Mouse (Mus musculus): ENCODE results near the gene Rab11a.
A peak's percentile ranks its signal among the peaks of the same experiment; 100 is the strongest.

The Rab11a gene

GRCm38 (mm10) chr9:64693094-64693493, 44.5 kb downstream of the Rab11a start:
- DNase-seq (ENCODE audit: low spot score) = no peak

GRCm38 (mm10) chr9:64691176-64691575, 46.4 kb downstream of the Rab11a start:
- peak; percentile 76 for DNase-seq (ENCODE audit: low spot score)

- no peak for DNase-seq (ENCODE audit: low spot score)
These were observed 46.8 kb downstream of the Rab11a start for GRCm38 (mm10) chr9:64690771-64691170.

- no peak for DNase-seq (ENCODE audit: low spot score)
These were observed 49.6 kb downstream of the Rab11a start for GRCm38 (mm10) chr9:64688015-64688394.

GRCm38 (mm10) chr9:64687122-64688014, 50.2 kb downstream of the Rab11a start:
- DNase-seq (ENCODE audit: low spot score) = peak; percentile 4

- peak; percentile 25 for DNase-seq (ENCODE audit: low spot score)
These were observed 65.9 kb downstream of the Rab11a start for GRCm38 (mm10) chr9:64671341-64672319.

- DNase-seq (ENCODE audit: low spot score) = no peak
These were observed 69.6 kb downstream of the Rab11a start for GRCm38 (mm10) chr9:64668001-64668400.

GRCm38 (mm10) chr9:64667513-64667912, 70.0 kb downstream of the Rab11a start:
- peak; percentile 86 for DNase-seq (ENCODE audit: low spot score)

GRCm38 (mm10) chr9:64666549-64666948, 71.0 kb downstream of the Rab11a start:
- DNase-seq (ENCODE audit: low spot score) = peak; percentile 83

Measured in embryo, embryonic 10 days (tissue).